Comparison of ENCODE assay signal across 29 mouse cellular contexts in genomic region chr11:34727467-34727866, GRCm38 (mm10). TPM values are rescaled to one million over a fixed set of nuclear protein-coding genes. Genes with fewer than 3 reads are reported as not detected.
DNase-seq lines count a peak whose midpoint lies in the region; ATAC-seq and TF ChIP-seq lines count a peak whose summit lies in the region.
"Had no signal": no experiment of that assay in that cellular context is flagged by ENCODE, and none has a peak within 500 bp of the region (broad histone marks: within the 10 kb centered on the region; RNA-seq: fewer than 3 reads in every experiment).

No protein-coding gene starts in this region.

- H3K4me1 ChIP-seq in limb, embryonic 11.5 days (ENCODE audit: control insufficient read depth, insufficient read depth, low read length): no peaks in the 10 kb centered on the region
- H3K4me1 ChIP-seq in limb, embryonic 10.5 days: 0 out of 2 replicates have a peak, but pooled peaks cover 6% of the 10 kb centered on the region
- H3K4me1 ChIP-seq in liver, embryonic 14.5 days (replicated peaks; ENCODE audit: control insufficient read depth in 2 of 2, insufficient read depth in 2 of 2, low read length in 1 of 2): peaks cover 0 to 13% of the 10 kb centered on the region in 2 experiments; a peak in 2 of 4 replicates
- no peaks in the 10 kb centered on the region for H3K4me1 ChIP-seq in forebrain, embryonic 14.5 days (ENCODE audit: control insufficient read depth, insufficient read depth, low read length)
- H3K4me1 ChIP-seq: hindbrain, embryonic 15.5 days; midbrain, embryonic 12.5 days; neural tube, embryonic 13.5 days; stomach, embryonic 15.5 days had no signal

- H3K9me3 ChIP-seq in limb, embryonic 11.5 days (ENCODE audit: control insufficient read depth, low read length): no peaks in the 10 kb centered on the region
- no peaks in the 10 kb centered on the region for H3K9me3 ChIP-seq in limb, embryonic 10.5 days (replicated peaks)
- H3K9me3 ChIP-seq in liver, embryonic 14.5 days (ENCODE audit: control insufficient read depth, low read length): no peaks in the 10 kb centered on the region
- H3K9me3 ChIP-seq in forebrain, embryonic 14.5 days (replicated peaks; ENCODE audit: control insufficient read depth, low read length): no peaks in the 10 kb centered on the region
- H3K9me3 ChIP-seq: embryonic facial prominence, embryonic 10.5 days; embryonic facial prominence, embryonic 15.5 days; forebrain, embryonic 12.5 days; hindbrain, embryonic 10.5 days; hindbrain, embryonic 15.5 days; midbrain, embryonic 12.5 days; neural tube, embryonic 13.5 days; stomach, embryonic 15.5 days had no signal

- peak; percentile 13 for DNase-seq in limb, embryonic 11.5 days (ENCODE audit: low spot score)
- DNase-seq in limb, embryonic 10.5 days (ENCODE audit: low spot score): no peak
- DNase-seq in liver, embryonic 14.5 days (ENCODE audit: low read depth in 3 of 3, low spot score in 3 of 3): peak; percentile 15 to 30 (median 24)
- no peak for DNase-seq in frontal cortex, postnatal 10 days (ENCODE audit: low spot score in 2 of 2)
- no peak for DNase-seq in right cerebral cortex, adult 18-20 months
- no peak for DNase-seq in forebrain, embryonic 14.5 days (ENCODE audit: low spot score)
- DNase-seq: adrenal gland, postnatal 14 days; cerebellum, adult 11 months; cerebellum, adult 9-11 months; gastrocnemius, postnatal 36 days; heart, postnatal 14 days; kidney, adult 11 months; kidney, postnatal 25 days; lung, embryonic 14.5 days; lung, postnatal 14 days; right cerebral cortex, postnatal 25 days; thymus, postnatal 14 days had no signal

- H3K27me3 ChIP-seq in limb, embryonic 11.5 days (ENCODE audit: control insufficient read depth, insufficient read depth, low read length): no peaks in the 10 kb centered on the region
- no peaks in the 10 kb centered on the region for H3K27me3 ChIP-seq in limb, embryonic 10.5 days (ENCODE audit: low read depth, poor library complexity, severe bottlenecking)
- no peaks in the 10 kb centered on the region for H3K27me3 ChIP-seq in liver, embryonic 14.5 days (ENCODE audit: control insufficient read depth, insufficient read depth, low read length)
- no peaks in the 10 kb centered on the region for H3K27me3 ChIP-seq in forebrain, embryonic 14.5 days (replicated peaks; ENCODE audit: control insufficient read depth, insufficient read depth, low read length)
- H3K27me3 ChIP-seq: embryonic facial prominence, embryonic 15.5 days; hindbrain, embryonic 15.5 days; midbrain, embryonic 12.5 days; neural tube, embryonic 13.5 days; stomach, embryonic 15.5 days had no signal

- TF ChIP-seq EP300 in liver, embryonic 14.5 days (IDR thresholded peaks at IDR 0.05; ENCODE audit: low read depth): no peak

- TF ChIP-seq CTCF in liver, embryonic 14.5 days (IDR thresholded peaks at IDR 0.05; ENCODE audit: low read depth): no peak

- ATAC-seq in limb, embryonic 11.5 days (ENCODE audit: insufficient number of reproducible peaks, low FRiP score, low TSS enrichment, low read depth): no peak
- ATAC-seq in common myeloid progenitor, adult 5-6 weeks (replicated peaks; ENCODE audit: low read depth, poor library complexity, severe bottlenecking): 0 out of 2 replicates have a peak, but pooled peaks have one; percentile 31
- peak; percentile 77 for ATAC-seq in liver, embryonic 14.5 days (ENCODE audit: insufficient read depth)
- ATAC-seq in megakaryocyte-erythroid progenitor cell, adult 5-6 weeks (replicated peaks; ENCODE audit: low FRiP score, low TSS enrichment, poor library complexity, severe bottlenecking): peak; percentile 67; the same call in 1 of the 2 replicates
- ATAC-seq in forebrain, embryonic 14.5 days: no peak
- ATAC-seq: inflammation-experienced regulatory T-cells, adult 6 months had no signal

- no peaks in the 10 kb centered on the region for H3K36me3 ChIP-seq in limb, embryonic 11.5 days (ENCODE audit: control insufficient read depth, insufficient read depth, low read length)
- H3K36me3 ChIP-seq in limb, embryonic 10.5 days: no peaks in the 10 kb centered on the region
- no peaks in the 10 kb centered on the region for H3K36me3 ChIP-seq in liver, embryonic 14.5 days (replicated peaks; ENCODE audit: control insufficient read depth, insufficient read depth, low read depth)
- H3K36me3 ChIP-seq in forebrain, embryonic 14.5 days (ENCODE audit: control insufficient read depth, insufficient read depth, low read length): no peaks in the 10 kb centered on the region
- H3K36me3 ChIP-seq: embryonic facial prominence, embryonic 10.5 days; embryonic facial prominence, embryonic 15.5 days; forebrain, embryonic 12.5 days; hindbrain, embryonic 10.5 days; hindbrain, embryonic 15.5 days; midbrain, embryonic 12.5 days; neural tube, embryonic 13.5 days; stomach, embryonic 15.5 days had no signal

- H3K4me2 ChIP-seq in limb, embryonic 11.5 days (ENCODE audit: low read depth, severe bottlenecking): no peak overlapping the region
- no peak overlapping the region for H3K4me2 ChIP-seq in liver, embryonic 14.5 days (ENCODE audit: low read depth)
- H3K4me2 ChIP-seq in forebrain, embryonic 14.5 days (ENCODE audit: low read length): no peak overlapping the region
- H3K4me2 ChIP-seq: embryonic facial prominence, embryonic 15.5 days; forebrain, embryonic 12.5 days; hindbrain, embryonic 15.5 days; lung, embryonic 14.5 days; midbrain, embryonic 12.5 days; neural tube, embryonic 13.5 days; stomach, embryonic 15.5 days had no signal

- H3K27ac ChIP-seq in limb, embryonic 11.5 days (replicated peaks; ENCODE audit: low read depth, low read length): no peak overlapping the region
- H3K27ac ChIP-seq in limb, embryonic 10.5 days: no peak overlapping the region
- H3K27ac ChIP-seq in liver, embryonic 14.5 days: no peak overlapping the region
- no peak overlapping the region for H3K27ac ChIP-seq in forebrain, embryonic 14.5 days (ENCODE audit: low read depth, low read length)
- H3K27ac ChIP-seq: embryonic facial prominence, embryonic 10.5 days; embryonic facial prominence, embryonic 15.5 days; forebrain, embryonic 12.5 days; hindbrain, embryonic 10.5 days; hindbrain, embryonic 15.5 days; left cerebral cortex, adult 2 months; midbrain, embryonic 12.5 days; neural tube, embryonic 13.5 days; stomach, embryonic 15.5 days had no signal

- 79% methylated on average over 3 of the region's 3 CpGs for WGBS in limb, embryonic 11.5 days
- 84% methylated on average over 3 of the region's 3 CpGs for WGBS in limb, embryonic 10.5 days
- 46% methylated on average over 3 of the region's 3 CpGs for WGBS in liver, embryonic 14.5 days (ENCODE audit: insufficient replicate concordance)
- 89% methylated on average over 3 of the region's 3 CpGs for whole genome bisulfite sequencing in forebrain, embryonic 14.5 days

- H3K4me3 ChIP-seq in limb, embryonic 11.5 days (ENCODE audit: low read depth, low read length): no peak overlapping the region
- no peak overlapping the region for H3K4me3 ChIP-seq in limb, embryonic 10.5 days
- H3K4me3 ChIP-seq in liver, embryonic 14.5 days (ENCODE audit: insufficient read depth in 1 of 2, low read depth in 2 of 2, low read length in 2 of 2): no peak overlapping the region
- no peak overlapping the region for H3K4me3 ChIP-seq in forebrain, embryonic 14.5 days (ENCODE audit: low read depth, low read length)
- H3K4me3 ChIP-seq: embryonic facial prominence, embryonic 10.5 days; embryonic facial prominence, embryonic 15.5 days; forebrain, embryonic 12.5 days; hindbrain, embryonic 10.5 days; hindbrain, embryonic 15.5 days; left cerebral cortex, adult 2 months; midbrain, embryonic 12.5 days; neural tube, embryonic 13.5 days; stomach, embryonic 15.5 days had no signal

- no peak overlapping the region for H3K9ac ChIP-seq in limb, embryonic 11.5 days (ENCODE audit: low read length)
- no peak overlapping the region for H3K9ac ChIP-seq in liver, embryonic 14.5 days (replicated peaks)
- H3K9ac ChIP-seq in forebrain, embryonic 14.5 days (ENCODE audit: low read length): no peak overlapping the region
- H3K9ac ChIP-seq: embryonic facial prominence, embryonic 15.5 days; forebrain, embryonic 12.5 days; hindbrain, embryonic 15.5 days; lung, embryonic 14.5 days; midbrain, embryonic 12.5 days; neural tube, embryonic 13.5 days; stomach, embryonic 15.5 days had no signal

RNA-seq across cellular contexts. Expression of gene Dock2, which starts 56.2 kb away (rescaled TPM):
- polyA plus RNA-seq in limb, embryonic 11.5 days (2014; fragmentation: Nextera tagmentation; extraction: Ambion mirVana): 0.25 and 0.41 TPM in 2 replicates
- 0.55 and 0.60 TPM in 2 replicates for polyA plus RNA-seq in limb, embryonic 10.5 days (2016; fragmentation: Nextera tagmentation; extraction: Ambion mirVana)
- 124 and 126 TPM in 2 replicates for total RNA-seq in common myeloid progenitor, adult 5-6 weeks (2017)
- polyA plus RNA-seq in liver, embryonic 14.5 days (2012; rRNA removed): 1.4 and 2.1 TPM in 2 replicates
- 2.6 and 2.8 TPM in 2 replicates for polyA plus RNA-seq in liver, embryonic 14.5 days (2014; fragmentation: Nextera tagmentation; extraction: Ambion mirVana)
- total RNA-seq in megakaryocyte-erythroid progenitor cell, adult 5-6 weeks (2014; fragmentation: Nextera tagmentation): 39.0 and 48.2 TPM in 2 replicates
- 41.0 and 63.5 TPM in 2 replicates for total RNA-seq in megakaryocyte-erythroid progenitor cell, adult 5-6 weeks (2017)
- polyA plus RNA-seq in forebrain, embryonic 14.5 days (2014; fragmentation: Nextera tagmentation; extraction: Ambion mirVana): 0.37 and 0.47 TPM in 2 replicates

Comparison
In these comparisons a context has a peak if more than half of its experiments do, and no peak if none do; other contexts are left out.
1. DNase-seq: peak in limb, embryonic 11.5 days (single experiment) and liver, embryonic 14.5 days (3 of 3); none in limb, embryonic 10.5 days (single experiment), frontal cortex, postnatal 10 days (0 of 2), right cerebral cortex, adult 18-20 months (single experiment) and forebrain, embryonic 14.5 days (single experiment).
2. ATAC-seq: peak in common myeloid progenitor, adult 5-6 weeks (single experiment), liver, embryonic 14.5 days (single experiment) and megakaryocyte-erythroid progenitor cell, adult 5-6 weeks (single experiment); none in limb, embryonic 11.5 days (single experiment) and forebrain, embryonic 14.5 days (single experiment).